Mouse (Mus musculus) MEL (cell line): ENCODE results near the gene Creg2.

ENCODE experiments used
- CHD2 ChIP-seq: IDR thresholded peaks from 2 replicates; pipeline ENCODE4 v1.6.1; 2011; ENCODE audit warnings: low read length, improper control_type of control experiment
- CTCF ChIP-seq, 3 experiments: IDR thresholded peaks in 2 of 3; conservative IDR thresholded peaks in 1 of 3; 2 replicates each; pipeline ENCODE4 v1.5.1; 2011 to 2012; ENCODE audit warnings: low read length in 3 of 3, low read depth in 2 of 3, mild to moderate bottlenecking in 2 of 3, improper control_type of control experiment in 1 of 3, inconsistent platforms in 1 of 3, mixed read lengths in 1 of 3, moderate library complexity in 1 of 3; ENCODE audit not compliant: control insufficient read depth in 1 of 3, insufficient read depth in 1 of 3, poor library complexity in 1 of 3, severe bottlenecking in 1 of 3
- EP300 ChIP-seq, 2 experiments: IDR thresholded peaks; 2 replicates each; pipeline ENCODE4 v1.6.1; 2011; ENCODE audit warnings: improper control_type of control experiment in 2 of 2, low read length in 2 of 2, low read depth in 1 of 2, mild to moderate bottlenecking in 1 of 2
- GABPA ChIP-seq: IDR thresholded peaks from 2 replicates; pipeline ENCODE4 v1.6.1; 2012; ENCODE audit warnings: low read depth, mild to moderate bottlenecking, inconsistent platforms, low read length, improper control_type of control experiment, moderate library complexity
- MEF2A ChIP-seq: IDR thresholded peaks from 2 replicates; pipeline ENCODE4 v1.6.1; 2014; ENCODE audit warnings: low read depth, mild to moderate bottlenecking, inconsistent platforms, low read length, improper control_type of control experiment; ENCODE audit not compliant: poor library complexity, insufficient replicate concordance, severe bottlenecking; ENCODE audit errors: extremely low read depth
- MXI1 ChIP-seq: IDR thresholded peaks from 2 replicates; pipeline ENCODE4 v1.6.1; 2011; ENCODE audit warnings: mild to moderate bottlenecking, low read depth, low read length, improper control_type of control experiment
- MYB ChIP-seq: IDR thresholded peaks from 2 replicates; pipeline ENCODE4 v1.6.1; 2011; ENCODE audit warnings: mild to moderate bottlenecking, low read depth, low read length, improper control_type of control experiment
- POLR2A ChIP-seq, 2 experiments: IDR thresholded peaks; 2 replicates each; pipeline ENCODE4 v1.6.1; 2011 to 2012; ENCODE audit warnings: low read length in 2 of 2, mild to moderate bottlenecking in 2 of 2, control low read depth in 1 of 2, improper control_type of control experiment in 1 of 2, low read depth in 1 of 2, moderate library complexity in 1 of 2; ENCODE audit not compliant: control insufficient read depth in 1 of 2, insufficient read depth in 1 of 2, poor library complexity in 1 of 2
- TCF12 ChIP-seq: IDR thresholded peaks from 2 replicates; pipeline ENCODE4 v1.6.1; 2014; ENCODE audit warnings: low read depth, mild to moderate bottlenecking, inconsistent platforms, low read length, improper control_type of control experiment, moderate library complexity
- USF2 ChIP-seq, 2 experiments: IDR thresholded peaks; 2 replicates each; pipeline ENCODE4 v1.6.1; 2011 to 2012; ENCODE audit warnings: improper control_type of control experiment in 2 of 2, low read length in 2 of 2, borderline replicate concordance in 1 of 2, inconsistent platforms in 1 of 2, low read depth in 1 of 2, mild to moderate bottlenecking in 1 of 2; ENCODE audit not compliant: insufficient read depth in 1 of 2
- ZKSCAN1 ChIP-seq: IDR thresholded peaks from 2 replicates; pipeline ENCODE4 v1.6.1; 2012; ENCODE audit warnings: low read depth, mild to moderate bottlenecking, inconsistent platforms, low read length, improper control_type of control experiment, moderate library complexity
- ZMIZ1 ChIP-seq: IDR thresholded peaks from 2 replicates; pipeline ENCODE4 v1.6.1; 2012; ENCODE audit warnings: low read depth, mild to moderate bottlenecking, inconsistent platforms, low read length, improper control_type of control experiment, moderate library complexity

DNA sequence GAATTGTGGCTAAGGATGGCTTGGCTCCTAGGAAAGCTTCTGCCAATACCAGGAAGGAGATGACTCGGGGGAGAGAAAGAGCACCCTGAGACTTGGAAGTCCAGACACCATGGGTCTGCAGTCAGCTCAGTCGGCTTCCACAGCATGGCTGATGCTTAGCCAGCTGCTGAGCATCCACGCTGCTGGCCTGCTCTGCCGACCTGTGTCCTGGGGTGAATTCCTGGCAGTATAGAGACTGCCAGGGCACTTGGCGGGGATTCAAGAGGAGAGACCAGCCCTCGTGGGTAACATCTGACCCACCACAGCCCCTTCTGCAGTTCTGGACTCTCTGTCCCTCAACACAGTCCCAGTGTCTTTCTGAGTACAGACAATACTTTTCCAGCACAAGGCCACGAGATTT is 43.5 kb upstream of the Creg2 start:
- no peak for TF ChIP-seq MXI1
- no peak for TF ChIP-seq ZKSCAN1
- no peak for TF ChIP-seq POLR2A (IDR thresholded peaks at IDR 0.05; ENCODE audit: control insufficient read depth in 1 of 2, insufficient read depth in 1 of 2, low read depth in 1 of 2, low read length in 2 of 2, poor library complexity in 1 of 2)
- no peak for TF ChIP-seq CTCF (IDR thresholded peaks at IDR 0.05 in 2 of 3, conservative IDR thresholded peaks at IDR 0.05 in 1 of 3; ENCODE audit: control insufficient read depth in 1 of 3, insufficient read depth in 1 of 3, low read depth in 2 of 3, low read length in 3 of 3, poor library complexity in 1 of 3, severe bottlenecking in 1 of 3)
- no peak for TF ChIP-seq CHD2
- no peak for TF ChIP-seq EP300 (IDR thresholded peaks at IDR 0.05; ENCODE audit: low read depth in 1 of 2, low read length in 2 of 2)
- no peak for TF ChIP-seq TCF12
- no peak for TF ChIP-seq GABPA
- TF ChIP-seq USF2 (IDR thresholded peaks at IDR 0.05; ENCODE audit: borderline replicate concordance in 1 of 2, insufficient read depth in 1 of 2, low read depth in 1 of 2, low read length in 2 of 2), result no peak
- no peak for TF ChIP-seq ZMIZ1
- no peak for TF ChIP-seq MYB
- no peak for TF ChIP-seq MEF2A
